Mouse (Mus musculus) MEL (cell line): ENCODE data around the gene Wdr81. TPM values are rescaled to one million over a fixed set of nuclear protein-coding genes. Genes with fewer than 3 reads are reported as not detected.

Experiments
- DNase-seq: peaks from one replicate; pipeline ENCODE4 v3.0.0; 2011; ENCODE audit warnings: low read depth, low spot score
- H3K27ac ChIP-seq: 2 replicates; pipeline ENCODE4 v1.5.1; 2012; ENCODE audit warnings: low read depth, mild to moderate bottlenecking, control low read depth, low read length, moderate library complexity; ENCODE audit not compliant: control insufficient read depth
- H3K27me3 ChIP-seq, 2 experiments: fragments of 150-350 bp in 1 of 2; sonication (generic) in 1 of 2; 2 replicates each; pipeline ENCODE4 v1.6.1; 2012; ENCODE audit warnings: low read length in 2 of 2, mild to moderate bottlenecking in 2 of 2, improper control_type of control experiment in 1 of 2, moderate library complexity in 1 of 2; ENCODE audit not compliant: insufficient read depth in 2 of 2, control insufficient read depth in 1 of 2
- H3K36me3 ChIP-seq, 2 experiments: 2 replicates each; pipeline ENCODE4 v1.6.1; 2012 to 2014; ENCODE audit warnings: low read length in 2 of 2, improper control_type of control experiment in 1 of 2, inconsistent platforms in 1 of 2, mild to moderate bottlenecking in 1 of 2; ENCODE audit not compliant: insufficient read depth in 2 of 2, control insufficient read depth in 1 of 2
- H3K4me1 ChIP-seq, 2 experiments: fragments of 150-350 bp in 1 of 2; sonication (generic) in 1 of 2; 2 replicates each; pipeline ENCODE4 v1.6.1; 2012; ENCODE audit warnings: low read length in 2 of 2, improper control_type of control experiment in 1 of 2, mild to moderate bottlenecking in 1 of 2; ENCODE audit not compliant: insufficient read depth in 2 of 2, control insufficient read depth in 1 of 2
- H3K4me3 ChIP-seq, 2 experiments: fragments of 150-350 bp in 1 of 2; sonication (generic) in 1 of 2; 2 replicates each; pipeline ENCODE4 v1.5.1; 2012; ENCODE audit warnings: low read depth in 2 of 2, low read length in 2 of 2, mild to moderate bottlenecking in 2 of 2, moderate library complexity in 2 of 2, control low read depth in 1 of 2, improper control_type of control experiment in 1 of 2; ENCODE audit not compliant: control insufficient read depth in 1 of 2, insufficient read depth in 1 of 2
- H3K79me2 ChIP-seq: 2 replicates; pipeline ENCODE4 v1.6.1; 2012; ENCODE audit warnings: mild to moderate bottlenecking, low read length, moderate library complexity; ENCODE audit not compliant: control insufficient read depth, poor library complexity, insufficient read depth
- H3K9ac ChIP-seq: 2 replicates; pipeline ENCODE4 v1.6.1; 2012; ENCODE audit warnings: low read depth, mild to moderate bottlenecking, control low read depth, low read length, moderate library complexity; ENCODE audit not compliant: control insufficient read depth, poor library complexity, severe bottlenecking
- H3K9me3 ChIP-seq: fragments of 150-350 bp; sonication (generic); replicated peaks from 2 replicates; pipeline ENCODE4 v1.6.1; 2012; ENCODE audit warnings: mild to moderate bottlenecking, low read length, improper control_type of control experiment, moderate library complexity; ENCODE audit not compliant: insufficient read depth
- CHD1 ChIP-seq: IDR thresholded peaks from 2 replicates; pipeline ENCODE4 v1.6.1; 2012; ENCODE audit warnings: low read depth, mild to moderate bottlenecking, inconsistent platforms, low read length, improper control_type of control experiment
- CTCF ChIP-seq, 3 experiments: IDR thresholded peaks in 2 of 3; conservative IDR thresholded peaks in 1 of 3; 2 replicates each; pipeline ENCODE4 v1.5.1; 2011 to 2012; ENCODE audit warnings: low read length in 3 of 3, low read depth in 2 of 3, mild to moderate bottlenecking in 2 of 3, improper control_type of control experiment in 1 of 3, inconsistent platforms in 1 of 3, mixed read lengths in 1 of 3, moderate library complexity in 1 of 3; ENCODE audit not compliant: control insufficient read depth in 1 of 3, insufficient read depth in 1 of 3, poor library complexity in 1 of 3, severe bottlenecking in 1 of 3
- ETS1 ChIP-seq: IDR thresholded peaks from 2 replicates; pipeline ENCODE4 v1.6.1; 2012; ENCODE audit warnings: low read depth, mild to moderate bottlenecking, inconsistent platforms, low read length, improper control_type of control experiment, moderate library complexity
- GABPA ChIP-seq: IDR thresholded peaks from 2 replicates; pipeline ENCODE4 v1.6.1; 2012; ENCODE audit warnings: low read depth, mild to moderate bottlenecking, inconsistent platforms, low read length, improper control_type of control experiment, moderate library complexity
- JUND ChIP-seq: IDR thresholded peaks from 2 replicates; pipeline ENCODE4 v1.6.1; 2011; ENCODE audit warnings: low read depth, mild to moderate bottlenecking, improper control_type of control experiment, low read length
- MEF2A ChIP-seq: IDR thresholded peaks from 2 replicates; pipeline ENCODE4 v1.6.1; 2014; ENCODE audit warnings: low read depth, mild to moderate bottlenecking, inconsistent platforms, low read length, improper control_type of control experiment; ENCODE audit not compliant: poor library complexity, insufficient replicate concordance, severe bottlenecking; ENCODE audit errors: extremely low read depth
- NELFE ChIP-seq: IDR thresholded peaks from 2 replicates; pipeline ENCODE4 v1.6.1; 2011; ENCODE audit warnings: low read depth, low read length, improper control_type of control experiment
- RAD21 ChIP-seq: IDR thresholded peaks from 2 replicates; pipeline ENCODE4 v1.6.1; 2011; ENCODE audit warnings: mild to moderate bottlenecking, low read depth, low read length, improper control_type of control experiment
- SMC3 ChIP-seq: IDR thresholded peaks from 2 replicates; pipeline ENCODE4 v1.6.1; 2011; ENCODE audit warnings: low read depth, low read length, improper control_type of control experiment
- TAL1 ChIP-seq: IDR thresholded peaks from 2 replicates; pipeline ENCODE4 v1.6.1; 2012; ENCODE audit warnings: mild to moderate bottlenecking, inconsistent platforms, low read length, moderate library complexity, mixed read lengths
- ZC3H11A ChIP-seq: IDR thresholded peaks from 2 replicates; pipeline ENCODE4 v1.6.1; 2012; ENCODE audit warnings: low read depth, mild to moderate bottlenecking, inconsistent platforms, low read length, improper control_type of control experiment
- polyA plus RNA-seq, 2 experiments: library from polyadenylated mRNA; stranded (reverse) in 1 of 2; unstranded in 1 of 2; fragments of >175 nt in 1 of 2; fragments of >200 nt in 1 of 2; gene quantifications; 2 replicates each; pipeline versions ENCODE4 v1.2.1 to v1.2.4; 2012; ENCODE audit warnings: low replicate concordance in 2 of 2, low read depth in 1 of 2; ENCODE audit not compliant: insufficient read length in 2 of 2, insufficient read depth in 1 of 2, missing spikeins in 1 of 2
- total RNA-seq: library from RNA; depleted of rRNA; stranded (reverse); fragments of 300-350 nt; gene quantifications from 2 replicates; pipeline ENCODE4 v1.2.3, GENCODE M21; 2012

Wdr81 gene
- total and polyA plus RNA-seq, 3 experiments: 7.0 to 13.9 TPM; not detected in 1

- H3K27me3 ChIP-seq: no peaks in the 10 kb centered on the region
- H3K36me3 ChIP-seq: no peaks in the 10 kb centered on the region
- no peaks in the 10 kb centered on the region for H3K79me2 ChIP-seq
- no peak overlapping the region for H3K9ac ChIP-seq
- DNase-seq: no peak
- no peaks in the 10 kb centered on the region for H3K4me1 ChIP-seq
- no peak for TF ChIP-seq ZC3H11A
- TF ChIP-seq, all 39 proteins: peak for 0
- Histone ChIP-seq H3K4me3 (no peak overlapping the region), H3K27ac (no peak overlapping the region), H3K9me3 (no peaks in the 10 kb centered on the region)
These were observed 16.3 kb downstream of the Wdr81 start for GRCm38 (mm10) chr11:75438194-75438593.

- no peaks in the 10 kb centered on the region for H3K79me2 ChIP-seq
- no peaks in the 10 kb centered on the region for H3K9me3 ChIP-seq
- no peak overlapping the region for H3K27ac ChIP-seq
- peak; percentile 40 for DNase-seq
- no peak overlapping the region for H3K9ac ChIP-seq
- H3K36me3 ChIP-seq: no peaks in the 10 kb centered on the region
- H3K27me3 ChIP-seq: no peaks in the 10 kb centered on the region
- TF ChIP-seq RAD21 (peak; percentile 52), GABPA (no peak), SMC3 (peak; percentile 53), CTCF (IDR thresholded peaks at IDR 0.05 in 2 of 3, conservative IDR thresholded peaks at IDR 0.05 in 1 of 3; ENCODE audit: control insufficient read depth in 1 of 3, insufficient read depth in 1 of 3, low read depth in 2 of 3, low read length in 3 of 3, poor library complexity in 1 of 3, severe bottlenecking in 1 of 3) (peak; percentile 54 to 78 (median 59); a peak in 5 of 6 replicates), ZC3H11A (0 out of 2 replicates have a peak, but pooled peaks have one; percentile 32)
- peaks cover 0 to 6% of the 10 kb centered on the region in 2 experiments; a peak in 1 of 4 replicates for H3K4me1 ChIP-seq
- H3K4me3 ChIP-seq: no peak overlapping the region
These were observed 20.4 kb downstream of the Wdr81 start for GRCm38 (mm10) chr11:75434138-75434537.

- H3K36me3 ChIP-seq: peaks cover 0 to 2% of the 10 kb centered on the region in 2 experiments; a peak in 1 of 4 replicates
These were observed 23.2 kb downstream of the Wdr81 start for GRCm38 (mm10) chr11:75431307-75431706.

More at GRCm38 (mm10) chr11:75431307-75431706, 23.2 kb downstream of the Wdr81 start:
- Histone ChIP-seq H3K27me3 (no peaks in the 10 kb centered on the region), H3K9me3 (no peaks in the 10 kb centered on the region), H3K4me3 (no peak overlapping the region), H3K4me1 (peaks cover 0 to 14% of the 10 kb centered on the region in 2 experiments; a peak in 2 of 4 replicates), H3K79me2 (no peaks in the 10 kb centered on the region), H3K9ac (no peak overlapping the region), H3K27ac (no peak overlapping the region)
- no peak for DNase-seq
- TF ChIP-seq JUND: no peak
- no peak for TF ChIP-seq MEF2A
- no peak for TF ChIP-seq CTCF (IDR thresholded peaks at IDR 0.05 in 2 of 3, conservative IDR thresholded peaks at IDR 0.05 in 1 of 3; ENCODE audit: control insufficient read depth in 1 of 3, insufficient read depth in 1 of 3, low read depth in 2 of 3, low read length in 3 of 3, poor library complexity in 1 of 3, severe bottlenecking in 1 of 3)
- no peak for TF ChIP-seq GABPA
- no peak for TF ChIP-seq CHD1
- no peak for TF ChIP-seq NELFE
- TF ChIP-seq ETS1: no peak
- no peak for TF ChIP-seq TAL1
